Mouse (Mus musculus): Measurements from ENCODE around the gene L3mbtl4. TPM values are rescaled to one million over a fixed set of nuclear protein-coding genes. Genes with fewer than 3 reads are reported as not detected.
"Not testable (repeated sequence)": the region's sequence is repeated elsewhere in the genome, so short reads cannot be mapped to it uniquely, and the experiment has no call there.

The L3mbtl4 gene
- total RNA-seq, 2 experiments from 2014 or later = 2.6 to 3.0 TPM

- Histone ChIP-seq H3K27ac (0 out of 2 replicates have a peak overlapping the region, but pooled peaks have one; percentile 21), H3K4me3 (no peak overlapping the region)
- intact Hi-C loops (cut with DNase I) = no loop called here
- DNase-seq (ENCODE audit: extremely low spot score in 1 of 2, low spot score in 2 of 2) = no peak
- TF ChIP-seq CTCF (IDR thresholded peaks at IDR 0.05) = no peak
These were observed 149.3 kb downstream of the L3mbtl4 start for GRCm38 (mm10) chr17:68422663-68423498.

DNA sequence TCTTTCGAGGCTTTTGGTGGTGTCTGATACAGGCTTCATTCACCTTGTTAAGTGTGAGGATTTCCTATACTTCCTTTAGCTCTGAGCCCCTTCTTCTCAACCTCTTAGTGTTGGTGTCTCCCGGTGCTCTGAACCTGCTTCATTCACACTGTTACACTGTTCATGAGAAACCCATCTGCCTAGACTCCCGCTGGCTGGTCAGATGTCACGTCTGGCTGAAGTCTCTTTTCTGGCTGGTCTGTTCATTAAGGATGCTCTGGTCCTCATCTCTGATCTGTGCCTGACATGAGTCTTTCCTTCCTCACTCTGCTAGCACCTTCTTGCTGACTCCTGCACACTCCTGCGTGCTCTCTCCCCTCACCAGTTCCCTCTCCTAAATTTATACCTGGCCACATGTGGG is 160.0 kb downstream of the L3mbtl4 start:
- Histone ChIP-seq H3K4me3 (no peak overlapping the region), H3K27ac (no peak overlapping the region)
- no peak for TF ChIP-seq CTCF (IDR thresholded peaks at IDR 0.05)
- DNase-seq (ENCODE audit: extremely low spot score in 1 of 2, low spot score in 2 of 2) = no peak
- intact Hi-C loops (cut with DNase I) = no loop called here

DNA sequence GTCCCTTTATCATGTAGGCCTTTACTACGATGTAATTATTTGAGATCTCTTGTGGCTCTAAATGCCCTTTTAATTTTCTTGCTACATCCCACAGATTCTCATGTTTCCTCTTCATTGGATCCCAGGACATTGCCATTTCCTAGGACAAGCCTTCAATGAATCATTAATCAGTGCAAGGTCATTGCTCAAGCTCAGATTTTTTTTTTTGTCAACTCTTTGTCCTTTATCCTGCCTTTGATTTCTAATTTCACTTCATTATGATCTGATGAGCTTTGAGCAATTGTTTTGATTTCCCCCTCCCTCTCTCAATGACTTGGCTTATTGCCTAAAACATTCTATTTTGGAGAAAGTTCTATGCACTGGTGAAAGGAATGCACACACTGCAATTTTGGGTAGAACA is 177.3 kb downstream of the L3mbtl4 start:
- TF ChIP-seq CTCF (IDR thresholded peaks at IDR 0.05) = no peak
- H3K4me3 ChIP-seq = no peak overlapping the region
- intact Hi-C loops (cut with DNase I) = no loop called here
- no peak overlapping the region for H3K27ac ChIP-seq
- DNase-seq (ENCODE audit: extremely low spot score in 1 of 2, low spot score in 2 of 2) = no peak

DNA sequence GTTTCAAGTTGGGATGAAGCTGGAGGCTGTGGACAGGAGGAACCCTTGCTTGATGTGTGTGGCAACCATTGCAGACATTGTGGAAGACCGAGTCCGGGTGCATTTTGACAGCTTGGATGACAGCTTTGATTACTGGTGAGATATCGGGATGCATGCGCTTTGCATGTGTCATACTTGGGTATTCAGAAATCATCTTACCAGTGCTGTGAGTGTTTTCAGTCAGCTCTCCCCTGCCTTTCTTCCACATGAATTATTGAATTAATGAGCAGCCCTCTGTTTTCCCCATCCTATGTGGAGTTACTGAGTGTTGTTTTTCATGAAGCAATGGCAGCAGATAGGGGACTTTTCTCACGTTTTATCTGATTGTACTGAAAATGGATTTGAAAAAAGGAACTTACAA is 187.9 kb downstream of the L3mbtl4 start:
- intact Hi-C loops (cut with DNase I) = no loop called here

GRCm38 (mm10) chr17:68467311-68467710 is 193.7 kb downstream of the L3mbtl4 start:
- Histone ChIP-seq H3K27ac (no peak overlapping the region), H3K4me3 (no peak overlapping the region)
- intact Hi-C loops (cut with DNase I) = no loop called here
- TF ChIP-seq CTCF (IDR thresholded peaks at IDR 0.05) = no peak
- DNase-seq (ENCODE audit: extremely low spot score in 1 of 2, low spot score in 2 of 2) = no peak

More for the DNA sequence above, 187.9 kb downstream of the L3mbtl4 start:
- no peak for DNase-seq (ENCODE audit: extremely low spot score in 1 of 2, low spot score in 2 of 2)
- TF ChIP-seq CTCF (IDR thresholded peaks at IDR 0.05) = no peak
- Histone ChIP-seq H3K27ac (no peak overlapping the region), H3K4me3 (no peak overlapping the region)

- DNase-seq (ENCODE audit: extremely low spot score in 1 of 2, low spot score in 2 of 2) = no peak
- Histone ChIP-seq H3K27ac (no peak overlapping the region), H3K4me3 (no peak overlapping the region)
- intact Hi-C loops (cut with DNase I) = no loop called here
- TF ChIP-seq CTCF (IDR thresholded peaks at IDR 0.05) = no peak
These were observed 216.6 kb downstream of the L3mbtl4 start for GRCm38 (mm10) chr17:68490065-68490691.

- no peak overlapping the region for H3K4me3 ChIP-seq
- intact Hi-C loops (cut with DNase I) = loop anchor here (2.0 kb wide), 1 partner anchor 267 kb away; no protein-coding TSS in a partner anchor
- H3K27ac ChIP-seq = no peak overlapping the region
- DNase-seq (ENCODE audit: extremely low spot score in 1 of 2, low spot score in 2 of 2) = peak in 1 of 2 experiments; percentile 13
- no peak for TF ChIP-seq CTCF (IDR thresholded peaks at IDR 0.05)
These were observed 218.6 kb downstream of the L3mbtl4 start for GRCm38 (mm10) chr17:68492231-68492630.

- intact Hi-C loops (cut with DNase I); H3K27ac ChIP-seq; DNase-seq (ENCODE audit: extremely low spot score in 1 of 2, low spot score in 2 of 2); H3K4me3 ChIP-seq: not testable (repeated sequence)
These were observed 229.4 kb downstream of the L3mbtl4 start for GRCm38 (mm10) chr17:68502998-68503397.

- Histone ChIP-seq H3K27ac (no peak overlapping the region), H3K4me3 (no peak overlapping the region)
- TF ChIP-seq CTCF (IDR thresholded peaks at IDR 0.05) = no peak
- intact Hi-C loops (cut with DNase I) = no loop called here
- DNase-seq (ENCODE audit: extremely low spot score in 1 of 2, low spot score in 2 of 2) = no peak
These were observed 286.1 kb downstream of the L3mbtl4 start for GRCm38 (mm10) chr17:68559698-68560097.

DNA sequence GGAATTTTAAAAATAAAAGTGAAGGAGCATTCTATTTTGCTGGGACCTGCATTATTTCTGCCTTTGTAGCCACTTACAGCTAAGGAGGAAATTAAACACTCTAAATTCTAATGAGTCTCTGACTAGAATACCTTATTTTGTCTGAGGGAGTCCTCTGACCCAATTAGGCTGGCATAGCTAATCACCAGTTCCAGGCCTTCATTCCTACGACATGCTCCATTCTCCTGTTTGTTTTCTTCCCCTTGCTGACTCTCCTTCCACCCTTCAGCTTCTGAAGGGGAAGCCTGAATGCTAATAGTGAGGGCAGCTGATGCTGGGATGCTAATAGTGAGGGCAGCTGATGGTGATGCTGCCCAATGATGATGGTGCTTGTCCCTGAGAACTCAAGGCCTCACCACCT is 286.7 kb downstream of the L3mbtl4 start:
- no peak for DNase-seq (ENCODE audit: extremely low spot score in 1 of 2, low spot score in 2 of 2)
- no peak for TF ChIP-seq CTCF (IDR thresholded peaks at IDR 0.05)
- H3K27ac ChIP-seq = no peak overlapping the region
- intact Hi-C loops (cut with DNase I) = no loop called here
- H3K4me3 ChIP-seq = no peak overlapping the region

- peak; percentile 1; the same call in 1 of the 2 replicates for TF ChIP-seq CTCF (IDR thresholded peaks at IDR 0.05)
- intact Hi-C loops (cut with DNase I) = no loop called here
- no peak for DNase-seq (ENCODE audit: extremely low spot score in 1 of 2, low spot score in 2 of 2)
- Histone ChIP-seq H3K4me3 (no peak overlapping the region), H3K27ac (no peak overlapping the region)
These were observed 298.2 kb downstream of the L3mbtl4 start for GRCm38 (mm10) chr17:68571806-68572205.

DNA sequence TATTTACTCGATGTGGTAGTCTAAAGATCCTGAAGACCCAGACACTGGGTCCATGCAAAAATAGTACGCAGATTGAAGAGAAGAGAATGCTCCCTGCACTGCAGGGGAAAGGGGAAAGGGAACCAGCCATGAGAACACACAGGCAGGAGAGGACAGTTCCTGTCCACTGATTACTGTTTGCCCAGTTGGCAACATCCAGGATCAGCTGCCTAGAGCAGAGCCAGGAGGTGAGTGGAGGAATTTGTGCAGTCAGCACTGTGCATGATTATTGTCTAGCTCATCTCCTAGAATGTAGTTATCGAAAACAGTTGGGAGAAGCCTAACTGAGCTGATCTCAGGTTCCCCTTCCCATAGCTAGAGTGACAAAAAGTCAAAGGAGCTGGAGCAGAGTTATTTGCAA is 311.6 kb downstream of the L3mbtl4 start:
- no peak for DNase-seq (ENCODE audit: extremely low spot score in 1 of 2, low spot score in 2 of 2)
- TF ChIP-seq CTCF (IDR thresholded peaks at IDR 0.05) = no peak
- Histone ChIP-seq H3K27ac (no peak overlapping the region), H3K4me3 (no peak overlapping the region)
- intact Hi-C loops (cut with DNase I) = no loop called here
